Mouse (Mus musculus): ENCODE data around the gene Rabep2.

Rabep2 gene

GRCm38 (mm10) chr7:126494120-126494519 lies 65.6 kb downstream of the Rabep2 start:
- DNase-seq (ENCODE audit: low spot score in 2 of 2): no peak

- no peak for DNase-seq (ENCODE audit: low spot score in 2 of 2)
These were observed 67.9 kb downstream of the Rabep2 start for GRCm38 (mm10) chr7:126496475-126496874.

DNA sequence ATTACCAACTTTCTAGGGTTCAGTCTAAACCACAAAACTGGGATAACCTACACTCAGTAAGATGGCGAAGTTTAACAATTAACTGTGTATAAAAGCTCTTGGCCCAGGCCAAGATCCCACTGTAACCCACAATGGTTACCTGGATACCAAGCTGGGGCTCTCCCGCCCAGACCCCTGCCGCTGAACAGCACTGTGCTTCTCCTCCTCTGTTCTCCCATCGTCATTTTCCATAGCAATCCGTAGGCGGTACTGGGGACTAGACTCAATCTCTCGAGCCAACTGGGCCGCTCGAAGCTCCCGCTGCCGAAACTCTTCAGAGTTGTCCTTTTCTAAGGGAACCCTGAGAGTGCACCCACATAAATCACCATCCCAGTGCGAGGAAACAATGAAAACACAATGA lies 69.4 kb downstream of the Rabep2 start:
- no peak for DNase-seq (ENCODE audit: low spot score in 2 of 2)
